Mouse (Mus musculus) brown adipose tissue, adult 24 weeks (tissue): ENCODE results near the gene Foxj1. TPM values are rescaled to one million over a fixed set of nuclear protein-coding genes. Genes with fewer than 3 reads are reported as not detected.
A peak's percentile ranks its signal among the peaks of the same experiment; 100 is the strongest.
"Not testable (repeated sequence)": the region's sequence is repeated elsewhere in the genome, so short reads cannot be mapped to it uniquely, and the experiment has no call there.

ENCODE experiments used
- H3K27ac ChIP-seq: fragments of 200-500 bp; replicated peaks from 2 replicates; pipeline ENCODE4 v1.5.1; 2012; ENCODE audit warnings: low read depth, mild to moderate bottlenecking, low read length
- H3K4me1 ChIP-seq: fragments of 200-500 bp; 2 replicates; pipeline ENCODE4 v1.6.1; 2012; ENCODE audit warnings: low read length, mixed read lengths; ENCODE audit not compliant: control insufficient read depth, insufficient read depth, insufficient read length
- H3K4me3 ChIP-seq: fragments of 200-500 bp; 2 replicates; pipeline ENCODE4 v1.5.1; 2012; ENCODE audit warnings: low read depth, mild to moderate bottlenecking, low read length, moderate library complexity; ENCODE audit not compliant: insufficient read depth
- polyA plus RNA-seq: library from polyadenylated mRNA; stranded (reverse); fragments of >200 nt; gene quantifications from 2 replicates; pipeline ENCODE4 v1.2.4, GENCODE M21; 2012; ENCODE audit not compliant: missing spikeins, insufficient read depth, insufficient read length

Foxj1 gene
- not detected in 2 replicates for polyA plus RNA-seq

DNA sequence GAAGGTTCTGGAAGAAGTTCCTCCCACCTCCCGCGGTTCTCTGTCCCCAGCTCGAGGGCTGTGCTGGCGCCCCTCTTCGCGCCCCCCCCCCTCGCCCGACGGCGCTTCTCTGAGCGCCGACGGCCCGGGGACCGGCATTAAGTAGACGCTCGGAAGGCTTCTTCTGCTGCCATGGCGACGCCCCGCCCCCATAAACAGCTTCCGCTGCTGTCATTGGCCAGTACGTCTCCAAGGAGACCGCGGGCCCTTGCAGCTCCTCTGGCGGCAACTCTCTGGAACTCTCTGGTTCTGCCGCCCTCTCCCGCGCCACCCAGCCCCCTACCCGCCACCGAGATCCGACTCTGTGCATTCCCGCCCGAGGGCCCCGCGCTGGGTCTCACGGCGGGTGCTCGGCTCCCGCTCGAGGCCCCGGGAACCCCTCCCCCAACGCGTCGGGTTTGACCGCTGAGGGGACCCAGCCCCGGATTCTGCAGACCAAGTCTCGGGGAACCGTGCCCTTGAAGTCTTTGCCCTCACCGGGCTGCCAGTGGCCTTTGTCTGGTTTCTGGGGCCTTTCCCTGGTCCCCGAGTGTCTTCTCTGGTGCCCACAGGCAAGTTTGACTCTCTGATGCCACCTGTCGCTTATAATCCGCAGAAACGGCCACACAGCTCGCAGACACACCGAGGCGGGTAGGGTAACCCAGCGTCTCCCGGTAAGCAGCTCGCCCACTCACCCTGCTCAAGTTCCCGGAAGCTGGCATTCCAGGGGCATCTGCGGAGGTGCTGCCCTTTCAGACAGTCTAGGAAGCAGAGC lies at the start of gene Foxj1:
Foxj1 (minus strand) TSS at position 156 of the 793 bp plus-strand sequence.
- no peak within 1 kb of the TSS for H3K27ac ChIP-seq
- peak within 1 kb of the TSS; percentile 65 for H3K4me3 ChIP-seq
- H3K4me1 ChIP-seq, result no peaks in the 10 kb centered on the region

DNA sequence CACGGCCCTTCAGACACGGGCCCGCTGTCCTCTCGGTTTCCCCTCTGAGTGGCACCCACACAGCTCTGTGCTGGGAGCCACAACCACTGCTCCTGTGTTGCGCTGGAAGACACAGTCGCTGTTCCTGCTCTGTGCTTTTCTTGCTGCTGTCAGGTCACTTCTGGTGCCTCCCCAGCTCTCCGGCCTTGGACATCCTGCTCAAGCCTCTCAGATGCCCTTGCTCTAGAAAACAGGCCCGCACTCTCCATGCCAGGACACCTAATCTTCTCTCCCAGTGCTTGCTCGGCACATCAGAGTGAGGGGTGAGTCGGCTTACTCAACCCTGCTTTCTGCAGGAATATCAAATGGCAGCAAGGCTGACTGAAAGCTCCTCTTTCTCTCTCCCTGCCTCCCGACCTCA lies 49.0 kb upstream of the Foxj1 start:
- H3K4me3 ChIP-seq, result no peak overlapping the region
- H3K27ac ChIP-seq, result no peak overlapping the region

DNA sequence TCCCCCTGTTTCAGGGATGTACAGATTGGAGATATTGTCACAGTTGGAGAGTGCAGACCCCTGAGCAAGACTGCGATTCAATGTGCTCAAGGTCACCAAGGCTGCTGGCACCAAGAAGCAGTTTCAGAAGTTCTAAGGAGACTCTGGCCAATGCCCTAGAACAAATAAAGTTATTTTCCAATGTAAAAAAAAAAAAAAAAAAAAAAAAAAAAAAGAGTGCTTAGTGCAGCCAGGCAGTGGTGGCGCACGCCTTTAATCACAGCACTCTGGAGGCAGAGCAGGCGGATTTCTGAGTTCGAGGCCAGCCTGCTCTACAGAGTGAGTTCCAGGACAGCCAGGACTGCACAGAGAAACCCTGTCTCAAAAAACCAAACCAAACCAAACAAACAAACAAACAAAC lies 47.9 kb upstream of the Foxj1 start:
- not testable (repeated sequence) for H3K4me1 ChIP-seq, H3K27ac ChIP-seq, H3K4me3 ChIP-seq

More for the DNA sequence above, 49.0 kb upstream of the Foxj1 start:
- H3K4me1 ChIP-seq, result peaks cover 3% of the 10 kb centered on the region; the same call in 1 of the 2 replicates

DNA sequence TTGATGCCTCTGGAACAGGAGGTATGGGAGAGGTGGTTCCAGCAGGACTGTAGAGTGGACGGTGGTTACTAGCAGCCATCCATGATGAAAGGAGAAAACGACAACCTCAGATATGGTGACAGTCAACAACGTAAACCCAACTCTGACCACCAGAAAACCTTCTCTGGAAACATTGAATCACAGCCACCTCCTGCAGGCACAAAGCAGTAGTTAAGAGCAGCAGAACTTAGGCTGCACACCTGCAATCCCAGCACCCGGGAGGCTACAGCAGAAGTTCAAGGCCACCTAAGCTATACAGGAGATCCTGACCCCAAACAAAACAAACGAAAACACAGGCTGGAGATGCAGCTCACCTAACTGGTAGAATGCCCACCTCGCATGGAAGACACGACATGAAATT lies 45.6 kb upstream of the Foxj1 start:
- Histone ChIP-seq H3K4me3 (no peak overlapping the region), H3K27ac (no peak overlapping the region), H3K4me1 (no peaks in the 10 kb centered on the region)

DNA sequence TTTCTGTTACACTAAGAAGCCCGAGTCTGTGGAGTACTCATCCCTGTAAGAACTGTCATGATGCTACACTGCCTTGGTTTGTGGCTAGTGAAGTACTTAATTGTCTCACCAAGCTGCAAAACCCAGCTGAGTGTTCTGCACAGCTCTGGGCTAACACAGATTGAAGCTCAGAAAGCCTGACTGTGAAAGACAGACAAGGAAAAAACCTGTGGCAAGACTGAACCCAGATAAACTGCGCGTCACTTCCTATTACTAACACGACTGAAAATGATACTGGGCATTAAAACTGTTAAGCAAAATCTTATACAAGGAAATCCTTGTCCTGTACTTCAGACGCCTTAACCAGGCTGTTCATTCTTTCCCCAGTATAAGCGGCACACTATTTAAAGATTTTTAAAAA lies 44.3 kb upstream of the Foxj1 start:
- Histone ChIP-seq H3K4me3 (no peak overlapping the region), H3K27ac (no peak overlapping the region), H3K4me1 (no peaks in the 10 kb centered on the region)

DNA sequence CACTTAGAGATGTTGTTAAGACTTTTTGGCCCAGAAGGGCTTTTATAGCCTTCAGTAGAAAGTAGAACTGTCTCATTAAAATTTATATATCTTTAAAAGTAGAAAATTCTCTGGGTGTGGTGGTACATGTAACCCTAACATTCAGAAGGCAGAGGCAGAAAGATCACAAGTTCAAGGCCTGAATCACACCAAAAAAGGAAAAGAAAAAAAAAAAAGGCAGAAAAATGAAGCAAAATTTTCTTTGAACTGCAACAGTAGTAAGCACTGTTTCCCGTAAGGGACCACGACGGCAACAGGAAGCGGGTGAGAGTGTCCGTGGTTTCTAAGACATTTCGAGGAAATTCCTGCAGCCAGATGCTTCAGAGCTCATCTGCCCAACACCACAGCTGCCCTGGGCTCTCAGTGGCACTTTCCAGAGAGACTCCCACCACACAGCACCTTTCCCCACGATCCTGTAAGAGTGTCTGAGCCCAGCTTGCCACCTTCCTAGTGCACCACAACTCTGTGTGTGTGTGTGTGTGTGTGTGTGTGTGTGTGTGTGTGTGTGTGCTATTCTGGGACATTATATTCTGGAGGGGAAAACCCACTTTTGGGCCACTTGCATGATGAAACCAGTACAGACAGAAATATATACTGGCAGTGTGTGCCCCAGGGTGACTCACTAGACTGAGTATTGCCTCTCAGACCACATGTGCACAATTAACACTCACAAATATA lies 41.9 kb upstream of the Foxj1 start:
- Histone ChIP-seq H3K4me3 (no peak overlapping the region), H3K4me1 (no peaks in the 10 kb centered on the region), H3K27ac (no peak overlapping the region)

DNA sequence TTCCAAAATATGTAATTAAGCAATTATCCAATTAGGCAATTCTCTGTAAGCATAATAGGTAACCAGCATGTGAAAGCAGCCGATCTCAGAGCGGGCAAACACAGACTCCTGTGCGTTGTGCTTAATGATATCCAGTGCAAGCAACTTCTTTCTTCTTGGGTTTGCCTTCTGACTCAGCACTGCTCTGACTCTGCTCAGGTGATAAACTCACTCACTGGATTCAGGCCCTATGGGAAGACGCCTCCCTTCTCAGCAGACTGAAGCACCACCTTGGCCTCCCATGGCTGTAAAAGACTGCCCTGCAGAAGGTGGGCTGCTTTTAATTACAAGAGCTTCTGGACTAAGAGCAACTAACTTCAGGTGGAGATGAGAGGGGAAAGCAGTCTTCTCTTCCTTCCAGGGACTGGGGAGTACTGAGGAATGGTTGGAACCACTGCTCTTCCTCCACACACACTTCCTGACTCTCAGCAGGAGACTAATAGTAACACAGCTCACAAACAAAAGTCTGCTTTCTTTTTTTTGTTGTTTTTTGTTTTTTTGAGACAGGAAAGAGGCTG lies 36.8 kb upstream of the Foxj1 start:
- Histone ChIP-seq H3K4me3 (no peak overlapping the region), H3K4me1 (peaks cover 10% of the 10 kb centered on the region), H3K27ac (no peak overlapping the region)

DNA sequence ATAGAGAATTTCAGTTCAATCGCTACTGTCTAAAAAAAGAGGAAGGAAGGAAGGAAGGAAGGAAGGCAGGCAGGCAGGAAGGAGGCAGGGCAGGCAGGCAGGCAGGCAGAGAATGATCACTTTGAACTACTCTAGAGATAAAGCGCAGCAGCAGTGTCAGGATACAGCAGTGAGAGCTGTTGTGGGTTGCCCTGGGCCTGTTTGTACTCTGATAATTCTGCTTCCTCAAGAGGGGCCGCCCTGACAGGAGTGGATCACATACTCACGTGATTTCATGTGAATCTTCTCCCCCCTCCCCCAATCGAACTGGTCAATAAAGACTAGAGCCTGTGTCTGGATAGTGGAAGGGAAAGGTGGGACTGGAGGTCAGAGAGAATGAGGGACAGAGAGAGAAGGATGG lies 34.4 kb upstream of the Foxj1 start:
- Histone ChIP-seq H3K27ac (no peak overlapping the region), H3K4me3 (no peak overlapping the region)

DNA sequence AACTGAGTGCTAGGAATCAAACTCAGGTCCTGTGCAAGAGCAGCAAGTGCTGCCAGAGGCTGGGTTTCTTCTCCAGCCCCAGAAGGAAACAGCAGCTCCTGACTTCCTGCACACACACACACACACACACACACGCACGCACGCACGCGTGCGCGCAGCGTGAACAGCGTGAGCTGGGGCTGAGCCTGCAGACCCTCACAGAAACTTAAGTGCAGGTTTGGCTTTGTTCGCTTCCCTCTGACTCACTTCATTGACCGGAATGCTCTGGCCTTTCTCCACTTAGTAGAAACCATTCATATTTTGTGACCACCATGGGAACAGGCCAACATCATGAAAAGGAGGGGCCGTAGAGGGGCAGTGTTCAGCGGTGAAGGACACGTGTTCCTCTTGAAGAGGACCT lies 33.9 kb upstream of the Foxj1 start:
- Histone ChIP-seq H3K4me1 (peaks cover 10% of the 10 kb centered on the region), H3K27ac (no peak overlapping the region), H3K4me3 (no peak overlapping the region)

More for the DNA sequence above, 34.4 kb upstream of the Foxj1 start:
- H3K4me1 ChIP-seq, result peaks cover 10% of the 10 kb centered on the region

DNA sequence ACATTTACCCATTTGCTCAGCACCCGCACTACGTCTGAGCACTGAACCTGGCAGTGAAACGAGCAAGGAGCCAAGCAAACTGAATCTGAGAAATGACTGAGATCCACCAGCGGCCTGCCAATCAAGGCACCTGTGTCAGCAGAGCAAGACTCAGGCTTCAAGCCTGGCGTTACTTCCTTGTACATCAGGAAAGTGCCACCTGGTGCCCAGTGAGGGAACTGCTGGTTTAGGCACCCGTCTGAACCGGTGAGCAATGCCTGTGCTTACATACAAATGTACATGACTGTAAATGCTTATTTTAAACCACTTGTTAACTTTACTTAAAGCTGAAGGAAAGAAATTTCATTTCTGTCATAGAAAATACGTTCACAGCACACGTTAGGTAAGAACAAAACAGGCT lies 32.9 kb upstream of the Foxj1 start:
- Histone ChIP-seq H3K4me1 (peaks cover 10% of the 10 kb centered on the region), H3K27ac (no peak overlapping the region), H3K4me3 (no peak overlapping the region)

DNA sequence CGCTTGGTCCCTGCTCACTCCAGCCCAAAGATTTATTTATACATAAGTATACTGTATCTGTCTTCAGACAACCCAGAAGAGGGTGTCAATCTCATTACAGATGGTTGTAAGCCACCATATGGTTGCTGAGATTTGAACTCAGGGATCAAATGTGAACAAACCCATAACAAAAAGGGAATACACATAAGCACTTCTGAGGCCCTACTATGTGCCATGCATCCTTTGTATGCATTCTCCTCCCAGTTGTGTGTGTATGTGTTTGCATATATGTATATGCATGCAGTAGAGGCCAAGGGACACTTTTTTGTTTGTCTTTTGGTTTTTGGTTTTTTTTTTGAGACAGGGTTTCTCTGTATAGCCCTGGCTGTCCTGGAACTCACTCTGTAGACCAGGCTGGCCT lies 31.4 kb upstream of the Foxj1 start:
- H3K4me3 ChIP-seq, result no peak overlapping the region
- H3K4me1 ChIP-seq, result peaks cover 10% of the 10 kb centered on the region
- H3K27ac ChIP-seq, result no peak overlapping the region

DNA sequence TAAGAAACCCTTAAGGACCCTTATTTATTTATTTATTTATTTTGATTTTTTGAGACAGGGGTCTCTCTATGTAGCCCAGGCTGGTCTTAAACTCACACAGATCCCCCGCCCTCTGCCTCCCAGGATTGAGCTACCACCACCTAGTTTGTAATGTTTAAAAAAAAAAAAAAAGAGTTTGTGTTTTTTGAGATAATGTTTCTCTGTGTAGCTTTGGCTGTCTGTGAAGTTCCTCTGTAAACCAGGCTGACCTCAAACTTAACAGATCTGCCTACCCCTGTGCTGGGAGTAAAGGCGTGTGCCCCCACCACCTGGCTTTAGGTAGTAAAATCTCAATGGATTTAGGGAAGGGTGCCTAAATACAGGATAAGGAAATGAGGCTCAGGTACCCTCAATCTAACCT lies 30.9 kb upstream of the Foxj1 start:
- H3K4me1 ChIP-seq, result peaks cover 10% of the 10 kb centered on the region
- no peak overlapping the region for H3K27ac ChIP-seq
- no peak overlapping the region for H3K4me3 ChIP-seq

DNA sequence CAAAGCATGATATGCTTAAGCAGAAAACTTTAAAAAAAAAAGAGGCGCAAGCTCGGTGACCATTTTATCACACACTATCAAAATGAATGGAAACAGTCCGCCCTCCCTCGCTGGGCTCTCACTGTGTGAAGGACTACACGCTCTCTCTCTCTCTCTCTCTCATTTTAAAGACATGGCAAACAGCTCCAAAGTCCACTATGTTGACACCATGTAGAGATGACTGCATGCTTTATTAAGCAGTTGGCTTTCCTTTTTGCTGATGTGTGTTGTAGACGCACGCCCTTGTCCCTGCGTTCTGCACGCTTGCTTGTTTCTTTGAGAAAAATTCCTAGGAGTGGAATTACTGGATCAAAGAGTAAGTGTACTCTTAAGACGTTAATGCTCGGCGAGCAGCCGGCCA lies 30.2 kb upstream of the Foxj1 start:
- H3K4me3 ChIP-seq, result no peak overlapping the region
- peaks cover 9% of the 10 kb centered on the region for H3K4me1 ChIP-seq

DNA sequence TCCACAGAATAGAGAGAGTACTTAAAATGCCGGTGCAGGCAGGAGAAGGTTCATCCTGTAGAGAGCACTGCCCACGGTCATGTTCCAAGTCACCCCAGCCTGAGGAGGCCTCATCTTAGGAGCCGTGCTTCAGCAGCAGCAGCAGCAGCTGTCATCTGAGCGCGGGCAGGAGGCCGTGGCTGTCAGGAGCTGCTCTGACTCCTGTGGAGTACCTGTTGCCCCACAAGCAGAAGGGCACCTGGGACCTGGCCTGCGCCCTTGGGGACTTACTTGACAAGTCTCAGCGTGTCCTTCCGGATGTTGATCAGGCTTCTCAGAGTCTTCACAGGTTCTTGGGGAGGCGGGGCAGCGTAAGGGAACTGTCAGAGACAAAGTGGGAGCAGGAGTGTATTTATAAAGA lies 26.8 kb upstream of the Foxj1 start:
- Histone ChIP-seq H3K4me3 (no peak overlapping the region), H3K4me1 (no peaks in the 10 kb centered on the region), H3K27ac (no peak overlapping the region)

More for the DNA sequence above, 30.2 kb upstream of the Foxj1 start:
- H3K27ac ChIP-seq, result no peak overlapping the region

DNA sequence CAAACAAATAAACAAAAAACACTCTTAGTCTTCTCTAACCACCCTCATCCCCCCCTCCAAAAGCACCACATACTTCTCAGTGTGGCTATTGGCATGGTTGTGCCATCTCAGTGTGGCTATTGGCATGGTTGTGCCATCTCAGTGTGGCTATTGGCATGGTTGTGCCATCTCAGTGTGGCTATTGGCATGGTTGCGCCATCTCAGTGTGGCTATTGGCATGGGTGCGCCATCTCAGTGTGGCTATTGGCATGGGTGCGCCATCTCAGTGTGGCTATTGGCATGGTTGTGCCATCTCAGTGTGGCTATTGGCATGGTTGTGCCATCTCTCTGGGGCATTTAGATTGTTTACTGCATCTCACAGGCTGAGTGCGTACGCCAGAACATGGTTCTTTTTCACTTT lies 25.7 kb upstream of the Foxj1 start:
- not testable (repeated sequence) for H3K4me3 ChIP-seq, H3K27ac ChIP-seq, H3K4me1 ChIP-seq
